Mouse (Mus musculus) megakaryocyte, embryonic 14.5 days (primary cell): Measurements from ENCODE around the gene Cd2. TPM values are rescaled to one million over a fixed set of nuclear protein-coding genes. Genes with fewer than 3 reads are reported as not detected.

ENCODE experiments used
- H3K27me3 ChIP-seq: replicated peaks from 2 replicates; pipeline ENCODE3; 2012; ENCODE audit warnings: inconsistent platforms
- H3K36me3 ChIP-seq: replicated peaks from 2 replicates; pipeline ENCODE3; 2012; ENCODE audit warnings: low read length, inconsistent platforms, mixed read lengths
- H3K4me1 ChIP-seq: 2 replicates; pipeline ENCODE4 v1.6.1; 2012; ENCODE audit warnings: inconsistent platforms
- H3K4me3 ChIP-seq: replicated peaks from 2 replicates; pipeline ENCODE3; 2012; ENCODE audit warnings: moderate library complexity, mild to moderate bottlenecking, inconsistent platforms
- H3K9me3 ChIP-seq: 2 replicates; pipeline ENCODE4 v1.6.1; 2012; ENCODE audit warnings: inconsistent platforms
- FLI1 ChIP-seq: IDR thresholded peaks from 2 replicates; pipeline ENCODE4 v1.6.1; 2012; ENCODE audit warnings: low read length, inconsistent platforms, mixed read lengths
- GATA1 ChIP-seq: IDR thresholded peaks from 3 replicates; pipeline ENCODE4 v1.6.1; 2012; ENCODE audit warnings: mixed read lengths, low read length, inconsistent platforms, borderline replicate concordance
- polyA plus RNA-seq: library from polyadenylated mRNA; stranded (reverse); fragments of >175 nt; gene quantifications from 2 replicates; pipeline ENCODE4 v1.2.3, GENCODE M21; 2012; ENCODE audit warnings: low replicate concordance; ENCODE audit not compliant: insufficient read depth

The Cd2 gene
- polyA plus RNA-seq, 1 experiment = 0.16 TPM

DNA sequence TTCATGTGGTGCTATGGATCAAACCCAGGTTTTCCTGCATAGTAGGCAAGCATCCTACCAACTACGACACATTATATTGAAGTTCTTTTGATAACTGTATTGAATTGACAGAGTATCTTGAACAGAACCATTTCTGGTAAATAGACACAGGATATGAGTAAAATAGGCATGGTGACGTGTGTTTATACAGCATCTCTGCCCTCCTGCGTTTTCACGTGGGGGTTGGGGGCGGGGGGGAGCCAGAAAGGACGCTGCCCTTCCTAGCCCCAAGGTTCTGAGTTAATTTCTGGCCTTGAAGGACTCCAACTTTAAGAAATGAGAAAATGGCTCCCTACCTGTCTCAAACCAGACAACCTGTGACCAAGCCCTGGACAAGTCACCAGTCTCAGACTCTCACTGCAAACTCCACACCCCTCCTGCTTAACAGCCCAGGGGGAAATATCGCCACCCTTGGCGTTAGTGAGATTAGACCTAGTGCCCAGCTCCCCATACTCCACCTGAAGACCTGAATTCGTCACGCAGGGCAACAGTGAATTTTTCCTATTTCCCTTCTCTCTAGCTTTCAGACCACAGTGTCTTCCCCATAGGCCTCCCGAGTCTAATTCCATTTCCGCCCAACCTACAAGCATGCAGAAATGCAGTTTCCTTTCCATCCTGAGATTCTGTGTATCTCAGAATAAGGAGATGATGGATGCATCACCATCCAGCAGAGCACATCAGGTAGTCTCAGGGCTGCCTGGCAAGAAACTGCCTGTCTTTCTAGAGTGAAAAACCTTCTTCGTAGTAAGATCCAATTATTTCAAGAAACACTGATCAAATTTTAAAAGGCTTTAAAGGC lies 3.7 kb downstream of the Cd2 start:
- H3K4me3 ChIP-seq = no peak overlapping the region
- peaks cover 22% of the 10 kb centered on the region for H3K27me3 ChIP-seq
- peaks cover 19% of the 10 kb centered on the region for H3K9me3 ChIP-seq
- H3K4me1 ChIP-seq = no peaks in the 10 kb centered on the region
- TF ChIP-seq FLI1 (no peak), GATA1 (no peak)
- H3K36me3 ChIP-seq = no peaks in the 10 kb centered on the region

DNA sequence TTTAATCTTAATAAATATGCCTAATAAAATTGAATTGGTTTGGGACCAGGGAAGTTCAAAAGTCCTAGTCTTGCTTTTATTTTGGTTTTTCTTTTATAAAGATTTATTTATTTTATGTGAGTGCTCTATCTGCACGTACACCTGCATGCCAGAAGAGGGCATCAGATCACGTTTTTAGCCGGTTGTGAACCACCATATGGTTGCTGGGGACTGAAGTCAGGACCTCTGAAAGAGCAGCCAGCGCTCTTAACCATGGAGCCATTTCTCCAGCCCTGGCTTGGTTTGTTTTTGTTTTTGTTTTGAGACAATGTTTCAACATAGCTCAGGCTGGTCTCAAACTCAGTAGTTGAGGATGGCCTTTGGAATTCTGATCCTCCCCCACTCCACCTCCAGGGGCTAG lies 4.3 kb downstream of the Cd2 start:
- H3K4me1 ChIP-seq = no peaks in the 10 kb centered on the region
- no peaks in the 10 kb centered on the region for H3K36me3 ChIP-seq
- H3K9me3 ChIP-seq = peaks cover 16% of the 10 kb centered on the region
- no peak overlapping the region for H3K4me3 ChIP-seq
- TF ChIP-seq GATA1 = no peak
- TF ChIP-seq FLI1 = no peak
- H3K27me3 ChIP-seq = peaks cover 28% of the 10 kb centered on the region

DNA sequence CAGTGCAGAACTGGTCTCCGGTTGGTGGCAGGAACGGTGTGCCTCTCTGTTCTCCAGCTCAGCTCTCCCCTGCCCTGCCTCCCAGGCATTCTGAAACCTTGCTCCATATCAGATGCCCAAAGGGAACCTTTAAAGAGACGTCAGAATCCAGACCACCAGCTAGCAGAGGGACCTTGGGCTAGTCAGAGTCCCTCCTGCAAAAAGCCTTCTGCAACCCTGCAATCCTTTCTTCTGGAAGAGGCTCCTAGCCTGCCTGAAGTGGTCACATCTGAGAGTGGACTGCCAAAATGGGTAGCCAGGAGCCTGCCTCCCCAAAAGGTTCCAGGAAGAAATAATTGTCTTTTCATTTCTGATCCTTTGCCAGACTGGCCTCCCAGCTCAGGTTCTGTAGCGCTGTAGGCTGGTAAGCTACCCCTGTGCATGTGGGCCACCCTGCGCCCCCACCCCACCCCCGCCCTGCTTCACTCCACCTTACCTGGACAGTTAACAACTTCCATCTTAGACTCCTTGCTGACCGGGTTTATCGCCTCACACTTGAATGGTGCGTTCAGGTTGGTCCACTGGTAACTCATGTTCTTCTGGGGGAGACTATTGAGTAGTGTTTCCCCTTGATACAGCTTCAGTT lies 5.1 kb downstream of the Cd2 start:
- Histone ChIP-seq H3K9me3 (peaks cover 9% of the 10 kb centered on the region; the same call in 1 of the 2 replicates), H3K36me3 (no peaks in the 10 kb centered on the region), H3K27me3 (peaks cover 32% of the 10 kb centered on the region), H3K4me3 (no peak overlapping the region), H3K4me1 (no peaks in the 10 kb centered on the region)
- TF ChIP-seq GATA1 = no peak
- no peak for TF ChIP-seq FLI1

DNA sequence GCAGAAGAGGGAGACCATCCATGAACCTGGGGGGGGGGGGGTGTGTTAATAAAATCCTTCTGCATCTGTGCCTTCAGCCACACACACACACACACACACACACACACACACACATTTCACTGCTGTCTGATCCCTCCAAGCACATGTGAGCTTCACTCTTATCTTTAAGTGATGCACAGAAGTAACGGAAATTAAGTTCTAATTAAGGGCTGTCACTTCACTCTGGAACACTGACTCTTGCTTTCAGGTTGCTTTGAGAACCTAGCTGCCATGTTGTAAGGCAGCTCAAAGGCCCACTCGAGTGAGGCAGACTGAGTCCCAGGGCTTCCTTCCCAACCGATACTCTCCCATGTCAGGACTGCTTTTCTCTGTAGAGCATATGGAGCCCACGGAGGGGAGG lies 5.9 kb downstream of the Cd2 start:
- Histone ChIP-seq H3K4me3 (no peak overlapping the region), H3K36me3 (no peaks in the 10 kb centered on the region), H3K27me3 (peaks cover 36% of the 10 kb centered on the region), H3K9me3 (peaks cover 6% of the 10 kb centered on the region; the same call in 1 of the 2 replicates), H3K4me1 (no peaks in the 10 kb centered on the region)
- no peak for TF ChIP-seq FLI1
- TF ChIP-seq GATA1 = no peak

DNA sequence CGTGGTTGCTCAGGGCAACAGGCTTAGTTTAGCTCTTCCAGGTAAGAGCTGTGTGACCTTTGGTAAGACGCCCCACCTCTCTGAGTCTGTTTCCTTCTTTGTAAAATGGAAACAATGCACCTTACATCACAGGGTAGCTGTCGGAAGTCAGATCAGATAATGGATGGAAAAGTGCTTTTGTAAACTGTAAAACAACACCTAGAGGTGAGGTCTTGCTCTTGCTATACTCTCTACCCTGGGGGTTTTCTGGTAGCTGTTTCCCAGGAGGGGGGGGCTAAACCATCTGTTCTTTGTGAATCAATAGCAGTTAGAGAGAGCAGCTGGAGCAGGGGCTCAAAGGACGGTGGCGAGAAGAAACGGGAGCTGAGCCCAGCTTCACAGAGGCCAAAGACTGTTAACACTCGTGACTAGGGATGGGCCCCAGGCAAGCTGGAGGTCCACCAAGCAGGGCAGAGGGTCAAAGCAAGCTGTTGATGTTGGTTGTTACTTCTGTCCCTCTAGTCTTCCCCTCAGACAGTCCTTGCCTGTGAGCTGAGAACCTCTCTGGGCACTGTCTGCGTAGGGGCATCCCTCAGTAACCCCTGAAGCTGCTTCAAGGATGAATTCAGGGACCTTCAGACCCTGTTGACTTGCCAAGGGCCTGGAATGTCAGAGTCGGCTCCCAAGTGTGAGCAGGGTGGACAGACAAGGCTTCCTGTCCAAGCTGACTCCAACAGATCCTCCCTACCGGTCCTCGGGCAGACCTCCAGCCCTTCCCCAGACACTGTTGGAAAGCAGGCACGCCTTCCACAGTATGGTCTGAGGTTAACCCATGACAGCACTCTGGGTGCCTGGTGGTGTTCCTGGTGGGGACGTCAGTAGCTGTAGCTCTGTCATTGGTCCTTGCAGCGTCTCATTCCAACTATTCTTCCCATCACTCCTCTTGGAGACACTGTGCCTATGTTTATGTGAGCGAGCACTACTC lies 7.1 kb downstream of the Cd2 start:
- Histone ChIP-seq H3K36me3 (no peaks in the 10 kb centered on the region), H3K9me3 (peaks cover 4% of the 10 kb centered on the region; the same call in 1 of the 2 replicates), H3K27me3 (peaks cover 42% of the 10 kb centered on the region), H3K4me3 (no peak overlapping the region), H3K4me1 (no peaks in the 10 kb centered on the region)
- TF ChIP-seq GATA1 (no peak), FLI1 (no peak)

DNA sequence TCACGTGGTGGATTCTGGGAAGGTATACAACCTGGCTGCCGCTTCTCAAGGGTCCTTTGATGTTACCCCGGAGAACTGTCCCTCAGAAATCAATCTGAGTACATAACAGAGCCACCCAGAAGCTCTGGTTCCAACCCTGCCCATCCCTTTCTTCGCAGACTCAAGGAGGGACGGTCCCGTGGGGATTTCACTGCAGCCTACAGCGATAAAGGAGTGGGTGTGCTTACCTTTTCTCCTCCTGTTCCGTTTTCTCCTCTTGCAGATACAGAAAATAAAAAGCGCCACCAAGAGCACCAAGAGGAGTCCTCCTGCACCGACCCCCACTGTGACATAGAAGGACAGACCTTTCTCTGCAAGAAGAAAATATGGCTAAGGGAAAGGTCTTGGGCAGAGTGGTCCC lies 8.2 kb downstream of the Cd2 start:
- Histone ChIP-seq H3K9me3 (peaks cover 4% of the 10 kb centered on the region; the same call in 1 of the 2 replicates), H3K36me3 (no peaks in the 10 kb centered on the region), H3K4me3 (no peak overlapping the region), H3K4me1 (no peaks in the 10 kb centered on the region), H3K27me3 (peaks cover 47% of the 10 kb centered on the region)
- TF ChIP-seq FLI1 (no peak), GATA1 (no peak)

DNA sequence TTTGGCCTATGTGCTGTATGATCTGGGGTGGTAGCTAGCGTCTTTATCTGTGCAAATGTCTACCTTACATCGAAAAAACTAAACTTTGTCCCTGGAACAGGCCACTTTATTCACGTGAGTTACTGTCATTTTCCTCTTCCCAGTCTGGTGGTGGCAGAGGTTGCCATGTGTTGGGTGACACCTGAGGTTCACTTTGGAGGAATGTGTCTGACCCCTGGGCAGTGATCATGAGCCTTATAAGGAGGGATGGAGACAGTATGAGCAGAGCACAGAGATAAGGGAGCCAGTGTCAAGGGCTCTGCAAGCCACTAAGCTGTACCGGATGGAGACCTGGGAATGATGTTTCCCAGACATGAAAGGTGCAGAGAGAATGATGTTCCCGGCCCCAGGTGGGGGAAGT lies 9.3 kb downstream of the Cd2 start:
- H3K36me3 ChIP-seq = no peaks in the 10 kb centered on the region
- H3K4me1 ChIP-seq = no peaks in the 10 kb centered on the region
- peaks cover 57% of the 10 kb centered on the region for H3K27me3 ChIP-seq
- peaks cover 5% of the 10 kb centered on the region; the same call in 1 of the 2 replicates for H3K9me3 ChIP-seq
- TF ChIP-seq GATA1 = no peak
- TF ChIP-seq FLI1 = no peak
- H3K4me3 ChIP-seq = no peak overlapping the region

DNA sequence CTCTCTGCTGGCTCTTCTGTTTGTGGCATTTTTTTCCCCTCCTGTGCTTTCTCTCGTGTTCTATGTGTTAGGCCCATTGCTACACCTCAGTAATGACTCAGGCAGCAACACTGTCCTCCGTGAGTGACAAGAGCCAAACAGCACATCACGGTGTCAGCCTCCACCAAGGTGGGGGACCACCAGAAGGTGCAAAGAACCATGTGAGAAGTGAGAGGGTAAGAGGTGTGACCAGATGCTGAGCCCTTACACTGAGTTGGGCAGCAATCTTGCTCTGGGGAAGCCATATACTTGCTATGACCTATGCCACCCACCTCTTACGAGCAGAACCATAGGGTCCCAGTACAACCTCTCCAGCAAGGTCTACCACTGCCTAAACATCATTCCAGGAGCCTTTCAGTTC lies 9.9 kb downstream of the Cd2 start:
- TF ChIP-seq GATA1 = no peak
- no peak for TF ChIP-seq FLI1
- peaks cover 61% of the 10 kb centered on the region for H3K27me3 ChIP-seq
- H3K36me3 ChIP-seq = no peaks in the 10 kb centered on the region
- H3K4me1 ChIP-seq = no peaks in the 10 kb centered on the region
- no peak overlapping the region for H3K4me3 ChIP-seq
- H3K9me3 ChIP-seq = peaks cover 6% of the 10 kb centered on the region; the same call in 1 of the 2 replicates
